ENCODE assay signal across 11 mouse cellular contexts in the genomic region with DNA sequence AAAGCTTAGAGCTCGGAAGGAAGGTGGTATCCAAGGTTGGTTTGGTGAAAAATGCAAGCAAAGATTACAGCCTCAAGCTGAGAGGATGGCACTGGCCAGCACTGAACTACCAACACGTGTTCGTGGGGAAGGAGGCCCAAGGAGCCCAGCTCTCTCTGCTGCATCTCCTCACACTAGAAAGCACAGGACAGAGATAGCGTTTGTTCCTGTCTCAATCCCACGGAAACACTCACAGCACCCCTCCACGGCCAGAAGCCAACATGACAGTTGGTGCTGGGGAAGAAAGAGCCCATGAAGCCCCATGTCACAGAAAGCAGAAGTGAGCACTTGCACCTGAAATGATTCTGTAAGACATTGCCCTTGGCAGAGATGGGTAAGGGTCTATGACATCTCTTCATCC. TPM values are rescaled to one million over a fixed set of nuclear protein-coding genes. Genes with fewer than 3 reads are reported as not detected.
A peak's percentile ranks its signal among the peaks of the same experiment; 100 is the strongest.
DNase-seq lines count a peak whose midpoint lies in the region; ATAC-seq lines count a peak whose summit lies in the region.
"Had no signal": no experiment of that assay in that cellular context is flagged by ENCODE, and none has a peak within 500 bp of the region (broad histone marks: within the 10 kb centered on the region; RNA-seq: fewer than 3 reads in every experiment).

No protein-coding gene starts in this region.

- H3K27ac ChIP-seq in midbrain, embryonic 10.5 days (replicated peaks) = 0 out of 2 replicates have a peak overlapping the region, but pooled peaks have one; percentile 1
- H3K27ac ChIP-seq in midbrain, embryonic 11.5 days (ENCODE audit: low read depth, low read length) = no peak overlapping the region
- H3K27ac ChIP-seq in hindbrain, embryonic 12.5 days = no peak overlapping the region
- H3K27ac ChIP-seq: forebrain, embryonic 10.5 days; heart, embryonic 15.5 days; limb, embryonic 15.5 days; neural tube, embryonic 12.5 days had no signal

- DNase-seq in midbrain, embryonic 10.5 days (ENCODE audit: low spot score) = no peak
- DNase-seq in midbrain, embryonic 11.5 days (ENCODE audit: low spot score, missing footprints) = no peak
- peak; percentile 73 to 79 for DNase-seq in cerebellum, adult 18-20 months
- DNase-seq in liver = peak; percentile 32
- DNase-seq in spleen, postnatal 14 days (ENCODE audit: low spot score in 2 of 2) = peak; percentile 20 to 39
- DNase-seq in retina, embryonic 14.5 days (ENCODE audit: low spot score) = no peak

- H3K9ac ChIP-seq in midbrain, embryonic 11.5 days (ENCODE audit: low read length) = no peak overlapping the region
- no peak overlapping the region for H3K9ac ChIP-seq in hindbrain, embryonic 12.5 days
- H3K9ac ChIP-seq: heart, embryonic 15.5 days; limb, embryonic 15.5 days; neural tube, embryonic 12.5 days had no signal

- H3K4me1 ChIP-seq in midbrain, embryonic 10.5 days = peaks cover 14% of the 10 kb centered on the region
- peaks cover 5% of the 10 kb centered on the region for H3K4me1 ChIP-seq in midbrain, embryonic 11.5 days (ENCODE audit: control insufficient read depth, insufficient read depth, low read length)
- H3K4me1 ChIP-seq in hindbrain, embryonic 12.5 days = 0 out of 2 replicates have a peak, but pooled peaks cover 2% of the 10 kb centered on the region
- H3K4me1 ChIP-seq: limb, embryonic 15.5 days; neural tube, embryonic 12.5 days had no signal

- 45% methylated on average over 6 of the region's 6 CpGs for WGBS in midbrain, embryonic 10.5 days
- 56% methylated on average over 6 of the region's 6 CpGs for WGBS in midbrain, embryonic 11.5 days
- 60% methylated on average over 6 of the region's 6 CpGs for WGBS in hindbrain, embryonic 12.5 days

- H3K27me3 ChIP-seq in midbrain, embryonic 10.5 days (ENCODE audit: low read depth, poor library complexity, severe bottlenecking) = no peaks in the 10 kb centered on the region
- H3K27me3 ChIP-seq in midbrain, embryonic 11.5 days (ENCODE audit: control insufficient read depth, insufficient read depth, low read length) = no peaks in the 10 kb centered on the region
- no peaks in the 10 kb centered on the region for H3K27me3 ChIP-seq in hindbrain, embryonic 12.5 days
- H3K27me3 ChIP-seq: heart, embryonic 15.5 days; limb, embryonic 15.5 days; neural tube, embryonic 12.5 days had no signal

- ATAC-seq in midbrain, embryonic 11.5 days (ENCODE audit: low FRiP score) = no peak
- no peak for ATAC-seq in hindbrain, embryonic 12.5 days (ENCODE audit: low FRiP score)

- no peak overlapping the region for H3K4me2 ChIP-seq in midbrain, embryonic 11.5 days
- no peak overlapping the region for H3K4me2 ChIP-seq in hindbrain, embryonic 12.5 days (replicated peaks)
- H3K4me2 ChIP-seq: heart, embryonic 15.5 days; limb, embryonic 15.5 days; neural tube, embryonic 12.5 days had no signal

- H3K9me3 ChIP-seq in midbrain, embryonic 10.5 days (replicated peaks) = no peaks in the 10 kb centered on the region
- H3K9me3 ChIP-seq in midbrain, embryonic 11.5 days (ENCODE audit: control insufficient read depth, low read length) = no peaks in the 10 kb centered on the region
- no peaks in the 10 kb centered on the region for H3K9me3 ChIP-seq in hindbrain, embryonic 12.5 days (replicated peaks)
- H3K9me3 ChIP-seq: forebrain, embryonic 10.5 days; heart, embryonic 15.5 days; limb, embryonic 15.5 days; neural tube, embryonic 12.5 days had no signal

- peaks cover 89% of the 10 kb centered on the region for H3K36me3 ChIP-seq in midbrain, embryonic 10.5 days
- H3K36me3 ChIP-seq in midbrain, embryonic 11.5 days (ENCODE audit: control insufficient read depth, insufficient read depth, low read length) = no peaks in the 10 kb centered on the region; the same call in 1 of the 2 replicates
- H3K36me3 ChIP-seq in hindbrain, embryonic 12.5 days = peaks cover 24% of the 10 kb centered on the region

- no peak overlapping the region for H3K4me3 ChIP-seq in midbrain, embryonic 10.5 days
- no peak overlapping the region for H3K4me3 ChIP-seq in midbrain, embryonic 11.5 days (ENCODE audit: low read depth, low read length)
- no peak overlapping the region for H3K4me3 ChIP-seq in hindbrain, embryonic 12.5 days
- H3K4me3 ChIP-seq: forebrain, embryonic 10.5 days; heart, embryonic 15.5 days; limb, embryonic 15.5 days; neural tube, embryonic 12.5 days had no signal

RNA-seq across cellular contexts. Expression of a gene that starts 37.4 kb away (rescaled TPM):
- 0.10 and 0.15 TPM in 2 replicates for polyA plus RNA-seq in midbrain, embryonic 10.5 days (2016; fragmentation: Nextera tagmentation; extraction: Ambion mirVana)
- 0.10 TPM in 2 replicates for polyA plus RNA-seq in midbrain, embryonic 11.5 days (2014; fragmentation: Nextera tagmentation; extraction: Ambion mirVana)
- polyA plus RNA-seq in hindbrain, embryonic 12.5 days (2016; fragmentation: Nextera tagmentation; extraction: Ambion mirVana) = 0.12 TPM in 1 of 2 replicates, not detected in the other
- polyA plus RNA-seq: limb, embryonic 15.5 days had no signal

Comparison
In these comparisons a context has a peak if more than half of its experiments do, and no peak if none do; other contexts are left out.
1. DNase-seq: peak in cerebellum, adult 18-20 months (2 of 2), liver (single experiment) and spleen, postnatal 14 days (2 of 2); none in midbrain, embryonic 10.5 days (single experiment), midbrain, embryonic 11.5 days (single experiment) and retina, embryonic 14.5 days (single experiment).